15 mouse cellular contexts compared by ENCODE assay signal in the genomic region with DNA sequence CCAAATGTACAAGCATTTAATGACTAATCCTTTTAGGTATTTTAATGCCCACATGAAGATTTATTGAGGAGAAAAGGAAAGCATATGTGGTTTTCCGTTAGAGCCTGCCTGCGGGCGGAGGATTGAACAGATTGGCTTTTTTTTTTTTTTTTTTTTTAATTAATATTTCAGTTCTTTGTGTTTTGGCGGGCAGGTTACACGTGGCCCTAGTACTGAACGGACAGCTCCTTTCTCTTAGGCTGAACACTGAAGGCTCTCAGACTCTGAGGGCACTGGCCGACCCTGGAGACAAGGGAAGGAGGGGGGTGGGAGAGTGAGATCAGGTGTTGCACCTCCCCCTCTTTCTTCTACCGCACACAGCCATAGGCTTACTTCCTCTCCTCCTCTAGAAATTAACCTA. TPM values are rescaled to one million over a fixed set of nuclear protein-coding genes. Genes with fewer than 3 reads are reported as not detected.
A peak's percentile ranks its signal among the peaks of the same experiment; 100 is the strongest.
DNase-seq lines count a peak whose midpoint lies in the region; ATAC-seq lines count a peak whose summit lies in the region.
"Had no signal": no experiment of that assay in that cellular context is flagged by ENCODE, and none has a peak within 500 bp of the region (broad histone marks: within the 10 kb centered on the region; RNA-seq: fewer than 3 reads in every experiment).

No protein-coding gene starts in this region.

- peak; percentile 72; the same call in 1 of the 2 replicates for ATAC-seq in neural tube, embryonic 14.5 days (ENCODE audit: low read depth)
- ATAC-seq: inflammation-experienced regulatory T-cells, adult 6 months had no signal

- no peaks in the 10 kb centered on the region for H3K4me1 ChIP-seq in embryonic facial prominence, embryonic 10.5 days
- no peaks in the 10 kb centered on the region for H3K4me1 ChIP-seq in limb, embryonic 10.5 days
- no peaks in the 10 kb centered on the region for H3K4me1 ChIP-seq in neural tube, embryonic 14.5 days (ENCODE audit: control insufficient read depth, insufficient read depth, low read length)

- H3K9me3 ChIP-seq in embryonic facial prominence, embryonic 10.5 days = no peaks in the 10 kb centered on the region
- no peaks in the 10 kb centered on the region for H3K9me3 ChIP-seq in limb, embryonic 10.5 days (replicated peaks)
- H3K9me3 ChIP-seq in neural tube, embryonic 14.5 days (ENCODE audit: control insufficient read depth, low read length) = no peaks in the 10 kb centered on the region

- no peaks in the 10 kb centered on the region for H3K27me3 ChIP-seq in embryonic facial prominence, embryonic 10.5 days (replicated peaks; ENCODE audit: low read depth, poor library complexity, severe bottlenecking)
- no peaks in the 10 kb centered on the region for H3K27me3 ChIP-seq in limb, embryonic 10.5 days (ENCODE audit: low read depth, poor library complexity, severe bottlenecking)
- H3K27me3 ChIP-seq in neural tube, embryonic 14.5 days (ENCODE audit: control insufficient read depth, insufficient read depth, low read length) = no peaks in the 10 kb centered on the region

- peak; percentile 15 to 22 for DNase-seq in kidney, postnatal 4 days
- no peak for DNase-seq in kidney, adult 9 months
- peak; percentile 51 for DNase-seq in embryonic facial prominence, embryonic 10.5 days (ENCODE audit: low spot score)
- DNase-seq in limb, embryonic 10.5 days (ENCODE audit: low spot score) = peak; percentile 45
- no peak for DNase-seq in thymus, postnatal 14 days
- no peak for DNase-seq in spleen, postnatal 4 days (ENCODE audit: low spot score in 2 of 2)
- no peak for DNase-seq in gastrocnemius, adult 18-20 months (ENCODE audit: low spot score)
- DNase-seq: adrenal gland, postnatal 14 days; cerebellum, adult 9-11 months; heart, adult 2 months; lung, adult 2 months; thymus, postnatal 36 days had no signal

- H3K36me3 ChIP-seq in embryonic facial prominence, embryonic 10.5 days (replicated peaks) = no peaks in the 10 kb centered on the region
- no peaks in the 10 kb centered on the region for H3K36me3 ChIP-seq in limb, embryonic 10.5 days
- no peaks in the 10 kb centered on the region for H3K36me3 ChIP-seq in neural tube, embryonic 14.5 days (ENCODE audit: control insufficient read depth, insufficient read depth, low read length)

- no peak overlapping the region for H3K9ac ChIP-seq in neural tube, embryonic 14.5 days (replicated peaks; ENCODE audit: low read depth, low read length)

- no peak overlapping the region for H3K4me3 ChIP-seq in embryonic facial prominence, embryonic 10.5 days
- no peak overlapping the region for H3K4me3 ChIP-seq in limb, embryonic 10.5 days
- H3K4me3 ChIP-seq in neural tube, embryonic 14.5 days (ENCODE audit: low read depth, low read length) = no peak overlapping the region
- H3K4me3 ChIP-seq: heart, adult 2 months had no signal

- WGBS in embryonic facial prominence, embryonic 10.5 days = 14% methylated on average over 8 of the region's 8 CpGs
- 14% methylated on average over 8 of the region's 8 CpGs for WGBS in limb, embryonic 10.5 days
- 9% methylated on average over 8 of the region's 8 CpGs for WGBS in neural tube, embryonic 14.5 days

- H3K4me2 ChIP-seq in neural tube, embryonic 14.5 days (ENCODE audit: low read depth, low read length) = peak overlapping the region; percentile 14; the same call in 1 of the 2 replicates

- no peak overlapping the region for H3K27ac ChIP-seq in embryonic facial prominence, embryonic 10.5 days (replicated peaks)
- no peak overlapping the region for H3K27ac ChIP-seq in limb, embryonic 10.5 days
- H3K27ac ChIP-seq in neural tube, embryonic 14.5 days (ENCODE audit: low read depth, low read length) = no peak overlapping the region
- H3K27ac ChIP-seq: heart, adult 2 months had no signal

RNA-seq across cellular contexts. Expression of gene Tfap2d, which starts 14.7 kb away (rescaled TPM):
- 0.34 TPM in 1 of 2 replicates, not detected in the other for polyA plus RNA-seq in embryonic facial prominence, embryonic 10.5 days (2016; fragmentation: Nextera tagmentation; extraction: Ambion mirVana)
- not detected in 2 replicates for polyA plus RNA-seq in limb, embryonic 10.5 days (2016; fragmentation: Nextera tagmentation; extraction: Ambion mirVana)
- not detected in 2 replicates for polyA plus RNA-seq in neural tube, embryonic 14.5 days (2014; fragmentation: Nextera tagmentation; extraction: Ambion mirVana)
- not detected for total RNA-seq in gastrocnemius, adult 18-20 months (2021)
- total RNA-seq: adrenal gland, postnatal 14 days; heart, adult 2 months; neutrophil, adult 5-6 weeks had no signal
- polyA plus RNA-seq: heart, adult 2 months; inflammation-experienced regulatory T-cells, adult 6 months; lung, adult 2 months had no signal

Comparison
In these comparisons a context has a peak if more than half of its experiments do, and no peak if none do; other contexts are left out.
1. DNase-seq: peak in kidney, postnatal 4 days (2 of 2), embryonic facial prominence, embryonic 10.5 days (single experiment) and limb, embryonic 10.5 days (single experiment); none in kidney, adult 9 months (single experiment), thymus, postnatal 14 days (single experiment), spleen, postnatal 4 days (0 of 2) and gastrocnemius, adult 18-20 months (single experiment).